Mouse (Mus musculus) neural tube, embryonic 11.5 days (tissue): ENCODE results near the gene Ssbp1. TPM values are rescaled to one million over a fixed set of nuclear protein-coding genes. Genes with fewer than 3 reads are reported as not detected.

Source experiments
- ATAC-seq: fragments of 200-750 bp; cut with Nextera tagmentation; 2 replicates; pipeline ENCODE4 v1.8.0; 2017; ENCODE audit warnings: moderate number of reproducible peaks, mild to moderate bottlenecking, moderate TSS enrichment, moderate library complexity; ENCODE audit not compliant: insufficient read depth, low FRiP score, low TSS enrichment
- DNase-seq: peaks from one replicate; pipeline ENCODE4 v3.0.0-alpha.2; 2015; ENCODE audit warnings: low spot score
- H3K27ac ChIP-seq: fragments of 300-500 bp; sonication (generic); 2 replicates; pipeline ENCODE4 v1.5.1; 2014; ENCODE audit warnings: low read depth, mild to moderate bottlenecking, low read length
- H3K27me3 ChIP-seq: fragments of 300-500 bp; sonication (generic); 2 replicates; pipeline ENCODE4 v1.6.1; 2014; ENCODE audit warnings: mild to moderate bottlenecking, low read length, mixed read lengths; ENCODE audit not compliant: control insufficient read depth, insufficient read depth
- H3K36me3 ChIP-seq: fragments of 300-500 bp; sonication (generic); 2 replicates; pipeline ENCODE4 v1.6.1; 2014; ENCODE audit warnings: mild to moderate bottlenecking, low read length, moderate library complexity, mixed read lengths; ENCODE audit not compliant: control insufficient read depth, insufficient read depth
- H3K4me1 ChIP-seq: fragments of 300-500 bp; sonication (generic); 2 replicates; pipeline ENCODE4 v1.6.1; 2014; ENCODE audit warnings: low read length, mixed read lengths; ENCODE audit not compliant: control insufficient read depth, insufficient read depth
- H3K4me2 ChIP-seq: fragments of 300-500 bp; sonication (generic); 2 replicates; pipeline ENCODE4 v1.6.1; 2014; ENCODE audit warnings: low read depth, mild to moderate bottlenecking, moderate library complexity
- H3K4me3 ChIP-seq: fragments of 300-500 bp; sonication (generic); 2 replicates; pipeline ENCODE4 v1.5.1; 2014; ENCODE audit warnings: low read depth, low read length
- H3K9ac ChIP-seq: fragments of 300-500 bp; sonication (generic); 2 replicates; pipeline ENCODE4 v1.6.1; 2014; ENCODE audit warnings: mild to moderate bottlenecking, low read length
- H3K9me3 ChIP-seq: fragments of 300-500 bp; sonication (generic); 2 replicates; pipeline ENCODE4 v1.6.1; 2016; ENCODE audit warnings: low read length; ENCODE audit not compliant: control insufficient read depth
- WGBS: fragments of 180-500 bp; shearing (Covaris S2); extraction: QIAGEN DNeasy Blood & Tissue Kit; methylation state at CpG from one replicate; pipeline ENCODE4 v1.1.7; 2014; 5-methylcytosine and 5-hydroxymethylcytosine counted together
- polyA plus RNA-seq: library from polyadenylated mRNA; unstranded; fragments of >200 nt; fragmentation: Nextera tagmentation; extraction: Ambion mirVana; gene quantifications from 2 replicates; pipeline ENCODE4 v1.2.1, GENCODE M21; 2014

Ssbp1 gene
- polyA plus RNA-seq, result 149 and 156 TPM in 2 replicates

DNA sequence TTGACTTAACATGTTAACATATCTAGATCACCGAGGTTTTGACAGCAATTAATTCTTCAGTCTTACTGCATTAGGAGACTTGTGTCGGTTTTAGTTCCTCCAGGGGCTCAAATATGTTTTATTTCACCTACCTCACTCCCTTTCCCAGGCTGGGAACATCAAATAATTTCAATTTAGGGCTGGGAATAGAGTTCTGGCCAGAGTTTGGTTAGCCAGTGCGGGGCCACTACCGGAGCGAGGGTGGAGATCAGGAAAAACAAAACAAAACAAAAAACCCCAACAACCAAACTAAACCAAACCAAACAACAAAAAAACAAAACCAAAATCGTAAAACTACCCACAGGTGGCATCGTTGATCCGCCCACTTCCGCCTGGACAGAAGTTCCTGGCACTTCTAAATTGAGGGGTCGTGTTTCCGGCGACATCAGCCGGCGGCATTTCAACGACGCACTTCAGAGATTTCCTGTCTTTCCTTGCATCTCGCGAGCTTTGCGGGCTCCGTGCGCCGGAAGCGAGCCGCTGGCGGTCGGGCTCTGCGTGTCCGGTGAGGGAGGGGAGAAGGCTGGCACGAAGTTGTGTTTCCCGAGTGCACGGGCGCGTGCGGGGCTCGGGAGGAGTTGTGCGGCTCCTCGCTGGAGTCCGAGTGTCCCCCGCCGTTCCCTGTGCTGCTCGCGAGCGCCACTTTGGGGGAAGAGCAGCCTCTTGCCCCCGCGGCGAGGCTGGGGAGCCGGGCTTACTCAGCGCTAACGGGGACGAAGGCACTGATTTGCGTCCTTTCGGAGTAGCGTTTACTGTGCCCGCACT, at the start of gene Ssbp1:
Gene Ssbp1 (plus strand): TSS at position 437 of the 804 bp plus-strand sequence.
- Histone ChIP-seq H3K4me3 (peak within 1 kb of the TSS; percentile 75), H3K27ac (peak within 1 kb of the TSS; percentile 93), H3K9ac (peak within 1 kb of the TSS; percentile 97), H3K4me2 (peak within 1 kb of the TSS; percentile 73), H3K9me3 (no peaks in the 10 kb centered on the region), H3K36me3 (no peaks in the 10 kb centered on the region; the same call in 1 of the 2 replicates), H3K27me3 (no peaks in the 10 kb centered on the region), H3K4me1 (peaks cover 4% of the 10 kb centered on the region; the same call in 1 of the 2 replicates)
- DNase-seq, result peak; percentile 95
- peak; percentile 95 for ATAC-seq
- under 1% methylated on average over 54 of the region's 54 CpGs for WGBS

DNA sequence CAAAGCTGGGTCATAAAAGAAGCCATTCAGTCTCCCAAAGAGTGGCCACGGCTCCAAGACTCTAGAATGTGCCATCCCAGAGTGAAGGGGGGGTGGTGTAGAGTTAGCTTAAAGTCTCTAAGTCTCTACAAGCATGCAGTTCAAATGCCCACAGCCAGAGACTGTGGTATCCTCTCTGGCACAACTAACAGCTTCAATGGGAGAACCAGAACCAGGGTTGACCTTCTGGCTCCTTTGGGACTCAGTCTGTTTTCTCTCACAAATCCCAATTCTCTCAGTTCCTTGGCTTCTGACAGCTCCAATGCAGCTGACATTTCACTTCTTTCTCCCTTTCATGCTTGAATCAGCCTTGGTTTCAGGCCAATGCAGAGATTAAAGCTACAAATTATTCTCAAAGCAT, 48.1 kb upstream of the Ssbp1 start:
- Histone ChIP-seq H3K27ac (no peak overlapping the region), H3K4me1 (no peaks in the 10 kb centered on the region), H3K4me3 (no peak overlapping the region), H3K9me3 (no peaks in the 10 kb centered on the region), H3K27me3 (no peaks in the 10 kb centered on the region), H3K36me3 (no peaks in the 10 kb centered on the region), H3K4me2 (no peak overlapping the region), H3K9ac (no peak overlapping the region)
- DNase-seq (no peak), ATAC-seq (no peak)
- WGBS, result 64% methylated on average over 1 of the region's 1 CpGs

DNA sequence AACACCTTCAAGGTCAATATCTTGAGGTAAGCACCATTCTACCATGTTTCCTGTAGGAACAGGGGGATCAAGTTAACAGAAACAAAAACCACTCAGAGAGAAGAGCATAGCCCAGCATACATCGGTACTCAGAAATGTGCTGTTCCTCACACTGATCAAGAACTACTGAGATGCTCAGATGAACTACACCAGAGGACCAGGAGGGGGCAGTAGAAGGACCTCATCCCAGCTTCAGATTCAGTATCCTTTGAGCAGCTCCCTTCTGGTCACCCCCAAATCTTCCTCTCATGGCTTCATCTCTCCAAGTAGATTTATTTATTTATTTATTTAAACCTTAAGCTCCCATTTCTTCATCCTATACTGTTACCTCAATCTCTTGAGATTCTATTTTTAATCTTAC, 47.4 kb upstream of the Ssbp1 start:
- Histone ChIP-seq H3K4me3 (no peak overlapping the region), H3K27ac (no peak overlapping the region), H3K27me3 (no peaks in the 10 kb centered on the region), H3K4me1 (no peaks in the 10 kb centered on the region), H3K9ac (no peak overlapping the region), H3K9me3 (no peaks in the 10 kb centered on the region), H3K36me3 (no peaks in the 10 kb centered on the region), H3K4me2 (no peak overlapping the region)
- ATAC-seq, result no peak
- 40% methylated on average over 1 of the region's 1 CpGs for WGBS
- peak; percentile 31 for DNase-seq

DNA sequence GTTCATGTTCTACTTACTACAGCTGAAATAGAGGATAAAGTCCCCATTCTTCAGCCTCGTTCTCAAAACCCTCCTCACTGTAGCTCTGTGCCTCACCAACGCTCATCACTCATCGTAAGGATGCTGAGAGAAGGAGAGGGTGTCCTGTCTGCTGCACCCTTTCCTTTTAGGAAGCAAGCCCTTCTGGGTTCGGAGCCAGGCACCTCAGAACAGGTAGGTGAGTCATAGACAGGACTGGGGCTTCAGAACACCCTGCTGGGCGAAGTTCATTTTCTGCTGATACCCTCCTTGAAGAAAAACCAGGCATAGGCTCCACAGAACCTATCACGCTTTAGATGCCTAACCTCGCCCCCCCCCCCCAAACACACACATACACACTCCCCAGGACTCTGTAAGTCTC, 43.7 kb upstream of the Ssbp1 start:
- ATAC-seq, result no peak
- H3K9ac ChIP-seq, result no peak overlapping the region
- DNase-seq, result no peak
- no peak overlapping the region for H3K4me3 ChIP-seq
- no peaks in the 10 kb centered on the region for H3K4me1 ChIP-seq
- no peak overlapping the region for H3K4me2 ChIP-seq
- no peaks in the 10 kb centered on the region for H3K36me3 ChIP-seq
- 80% methylated on average over 7 of the region's 7 CpGs for WGBS
- H3K27ac ChIP-seq, result no peak overlapping the region
- no peaks in the 10 kb centered on the region for H3K27me3 ChIP-seq
- no peaks in the 10 kb centered on the region for H3K9me3 ChIP-seq

DNA sequence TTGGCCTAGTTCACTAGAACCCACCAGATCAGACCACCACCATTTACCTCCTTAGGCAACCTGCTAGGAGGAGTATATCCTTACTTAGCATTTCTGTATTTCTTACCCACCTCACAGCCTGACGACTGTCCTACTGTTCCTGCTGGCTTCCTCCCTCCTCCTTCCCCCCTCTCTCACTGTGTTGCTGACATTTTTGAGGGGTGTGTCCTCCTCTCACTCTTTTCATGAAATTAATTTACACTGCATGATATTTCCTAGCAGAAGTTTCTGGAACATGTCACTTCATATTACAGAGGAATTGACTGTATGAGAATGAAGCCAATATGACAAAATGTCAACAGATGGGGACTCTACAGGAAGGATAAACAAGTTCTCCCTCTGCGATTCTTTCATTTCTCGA, 42.5 kb upstream of the Ssbp1 start:
- no peaks in the 10 kb centered on the region for H3K9me3 ChIP-seq
- no peak overlapping the region for H3K4me2 ChIP-seq
- DNase-seq (no peak), ATAC-seq (no peak)
- no peaks in the 10 kb centered on the region for H3K4me1 ChIP-seq
- no peak overlapping the region for H3K27ac ChIP-seq
- no peaks in the 10 kb centered on the region for H3K27me3 ChIP-seq
- H3K9ac ChIP-seq, result no peak overlapping the region
- no peaks in the 10 kb centered on the region for H3K36me3 ChIP-seq
- WGBS, result 76% methylated on average over 3 of the region's 3 CpGs
- no peak overlapping the region for H3K4me3 ChIP-seq

GRCm38 (mm10) chr6:40429521-40429931, 41.6 kb upstream of the Ssbp1 start:
- no peak overlapping the region for H3K9ac ChIP-seq
- DNase-seq, result no peak
- H3K4me1 ChIP-seq, result no peaks in the 10 kb centered on the region; the same call in 1 of the 2 replicates
- H3K27me3 ChIP-seq, result no peaks in the 10 kb centered on the region
- WGBS, result 88% methylated on average over 4 of the region's 4 CpGs
- H3K4me3 ChIP-seq, result no peak overlapping the region
- H3K9me3 ChIP-seq, result no peaks in the 10 kb centered on the region
- no peak overlapping the region for H3K4me2 ChIP-seq
- ATAC-seq, result no peak
- H3K27ac ChIP-seq, result no peak overlapping the region
- H3K36me3 ChIP-seq, result no peaks in the 10 kb centered on the region

DNA sequence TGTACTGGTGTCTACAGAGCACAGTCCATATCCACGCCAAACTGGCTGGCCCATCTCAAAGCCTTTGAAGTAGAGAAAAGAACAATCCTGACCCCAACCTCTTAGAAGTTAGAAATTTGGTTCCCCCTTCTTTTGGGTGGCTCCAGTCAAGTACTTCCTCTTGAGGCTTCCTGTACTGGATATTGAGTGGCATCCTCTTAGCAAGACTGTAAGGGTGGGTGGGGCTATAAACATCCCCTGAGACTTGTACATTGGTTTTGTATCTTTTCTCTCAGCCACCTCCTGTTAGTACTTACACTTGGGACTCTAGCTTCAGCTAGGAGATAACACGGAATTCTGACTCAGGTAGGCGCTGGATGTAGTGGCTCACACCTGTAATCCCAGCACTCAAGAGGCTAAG, 40.9 kb upstream of the Ssbp1 start:
- no peak overlapping the region for H3K9ac ChIP-seq
- no peak overlapping the region for H3K4me3 ChIP-seq
- 86% methylated on average over 3 of the region's 3 CpGs for WGBS

GRCm38 (mm10) chr6:40430878-40431277, 40.3 kb upstream of the Ssbp1 start:
- Histone ChIP-seq H3K9ac (no peak overlapping the region), H3K27ac (no peak overlapping the region), H3K4me1 (no peaks in the 10 kb centered on the region; the same call in 1 of the 2 replicates), H3K4me3 (no peak overlapping the region), H3K4me2 (no peak overlapping the region), H3K9me3 (no peaks in the 10 kb centered on the region), H3K27me3 (no peaks in the 10 kb centered on the region), H3K36me3 (no peaks in the 10 kb centered on the region)
- ATAC-seq (no peak), DNase-seq (no peak)
- 81% methylated on average over 3 of the region's 3 CpGs for WGBS

More for the DNA sequence above, 40.9 kb upstream of the Ssbp1 start:
- ATAC-seq (no peak), DNase-seq (no peak)
- Histone ChIP-seq H3K36me3 (no peaks in the 10 kb centered on the region), H3K27me3 (no peaks in the 10 kb centered on the region), H3K27ac (no peak overlapping the region), H3K4me2 (no peak overlapping the region), H3K9me3 (no peaks in the 10 kb centered on the region), H3K4me1 (no peaks in the 10 kb centered on the region; the same call in 1 of the 2 replicates)

DNA sequence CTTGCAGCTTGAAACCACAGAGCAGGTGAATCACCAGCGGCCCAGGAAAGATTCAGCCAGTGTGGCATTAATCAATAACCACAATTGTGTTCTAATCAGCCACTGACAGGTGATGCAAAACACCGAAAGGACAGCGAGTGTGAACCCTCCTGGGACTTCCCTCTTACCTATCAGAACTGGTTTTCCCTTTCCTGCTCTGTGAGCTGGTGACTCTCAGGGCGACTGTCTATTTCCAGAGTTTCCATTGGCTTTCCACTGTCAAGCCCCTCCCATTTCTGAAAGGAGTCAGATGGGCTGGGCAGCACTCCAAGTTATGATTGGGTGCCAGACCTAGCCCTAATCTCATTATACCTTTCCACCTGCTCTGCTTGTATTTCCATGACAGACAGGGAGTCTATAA, 39.8 kb upstream of the Ssbp1 start:
- no peak for DNase-seq
- no peaks in the 10 kb centered on the region; the same call in 1 of the 2 replicates for H3K4me1 ChIP-seq
- no peaks in the 10 kb centered on the region for H3K36me3 ChIP-seq
- H3K27ac ChIP-seq, result no peak overlapping the region
- no peaks in the 10 kb centered on the region for H3K27me3 ChIP-seq
- H3K4me3 ChIP-seq, result no peak overlapping the region
- no peaks in the 10 kb centered on the region for H3K9me3 ChIP-seq
- no peak overlapping the region for H3K9ac ChIP-seq
- no peak overlapping the region for H3K4me2 ChIP-seq
- ATAC-seq, result no peak
- 65% methylated on average over 4 of the region's 4 CpGs for WGBS
